Comparison of ENCODE assay signal across 8 mouse cellular contexts in the genomic region with DNA sequence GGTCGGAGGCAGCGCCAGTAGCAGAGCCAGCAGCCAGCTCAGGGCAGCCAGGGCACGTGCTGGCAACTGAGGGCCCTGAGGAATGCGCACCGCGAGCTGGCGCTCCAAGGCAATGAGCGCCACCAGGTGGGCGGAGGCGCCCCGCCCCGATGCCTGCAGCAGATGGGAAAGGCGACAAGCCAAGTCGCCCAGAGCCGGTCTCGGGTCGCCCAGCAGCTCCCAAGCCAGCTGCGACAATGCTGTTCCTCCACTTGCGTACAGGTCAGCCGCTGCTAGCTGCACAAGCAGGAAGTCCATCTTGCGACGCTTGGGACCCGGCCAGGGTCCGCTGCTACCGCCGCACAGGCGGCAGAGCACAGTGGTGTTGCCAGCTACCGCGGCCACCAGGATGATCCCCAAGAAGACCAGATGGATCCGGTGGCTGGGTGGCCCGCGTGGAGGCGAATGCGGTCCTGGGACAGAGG. TPM values are rescaled to one million over a fixed set of nuclear protein-coding genes. Genes with fewer than 3 reads are reported as not detected.
DNase-seq lines count a peak whose midpoint lies in the region; ATAC-seq and TF ChIP-seq lines count a peak whose summit lies in the region.

No protein-coding gene starts in this region.

- TF ChIP-seq CTCF in heart, adult 2 months (IDR thresholded peaks at IDR 0.05): peak; percentile 75
- peak; percentile 50; the same call in 1 of the 2 replicates for TF ChIP-seq CTCF in kidney, adult 2 months (conservative IDR thresholded peaks at IDR 0.05; ENCODE audit: insufficient read depth, insufficient read length, low read depth, low read length)

- H3K9ac ChIP-seq in embryonic facial prominence, embryonic 13.5 days: peak overlapping the region; percentile 54
- H3K9ac ChIP-seq in heart, adult 2 months (ENCODE audit: low read depth, low read length): peak overlapping the region; percentile 8
- peak overlapping the region; percentile 52; the same call in 1 of the 2 replicates for H3K9ac ChIP-seq in limb, embryonic 12.5 days (replicated peaks)
- H3K9ac ChIP-seq in midbrain, embryonic 13.5 days (replicated peaks): peak overlapping the region; percentile 69

- H3K4me2 ChIP-seq in embryonic facial prominence, embryonic 13.5 days: peak overlapping the region; percentile 97
- peak overlapping the region; percentile 97 for H3K4me2 ChIP-seq in limb, embryonic 12.5 days
- H3K4me2 ChIP-seq in midbrain, embryonic 13.5 days (replicated peaks): peak overlapping the region; percentile 99

- H3K36me3 ChIP-seq in embryonic facial prominence, embryonic 13.5 days: no peaks in the 10 kb centered on the region
- no peaks in the 10 kb centered on the region for H3K36me3 ChIP-seq in heart, adult 2 months (ENCODE audit: control insufficient read depth, insufficient read depth, low read length)
- no peaks in the 10 kb centered on the region for H3K36me3 ChIP-seq in kidney, adult 2 months (ENCODE audit: control insufficient read depth, insufficient read depth, low read length)
- no peaks in the 10 kb centered on the region for H3K36me3 ChIP-seq in limb, embryonic 12.5 days
- no peaks in the 10 kb centered on the region for H3K36me3 ChIP-seq in midbrain, embryonic 13.5 days

- no peaks in the 10 kb centered on the region for H3K9me3 ChIP-seq in embryonic facial prominence, embryonic 13.5 days
- no peaks in the 10 kb centered on the region for H3K9me3 ChIP-seq in limb, embryonic 12.5 days
- H3K9me3 ChIP-seq in midbrain, embryonic 13.5 days: no peaks in the 10 kb centered on the region

- H3K27me3 ChIP-seq in embryonic facial prominence, embryonic 13.5 days: peaks cover 66% of the 10 kb centered on the region
- peaks cover 3% of the 10 kb centered on the region; the same call in 1 of the 2 replicates for H3K27me3 ChIP-seq in heart, adult 2 months (ENCODE audit: control insufficient read depth, insufficient read depth, low read length)
- no peaks in the 10 kb centered on the region for H3K27me3 ChIP-seq in kidney, adult 2 months (replicated peaks; ENCODE audit: control insufficient read depth, insufficient read depth, low read length)
- peaks cover 56% of the 10 kb centered on the region for H3K27me3 ChIP-seq in limb, embryonic 12.5 days
- peaks cover 51% of the 10 kb centered on the region for H3K27me3 ChIP-seq in midbrain, embryonic 13.5 days

- no peak overlapping the region for H3K27ac ChIP-seq in embryonic facial prominence, embryonic 13.5 days
- no peak overlapping the region for H3K27ac ChIP-seq in heart, adult 2 months
- no peak overlapping the region for H3K27ac ChIP-seq in kidney, adult 2 months (ENCODE audit: insufficient read depth, low read depth, low read length)
- H3K27ac ChIP-seq in limb, embryonic 12.5 days: no peak overlapping the region
- no peak overlapping the region for H3K27ac ChIP-seq in midbrain, embryonic 13.5 days

- no peak for TF ChIP-seq POLR2A in heart, adult 2 months (IDR thresholded peaks at IDR 0.05; ENCODE audit: insufficient read depth, low read depth, low read length)
- no peak for TF ChIP-seq POLR2A in kidney, adult 2 months (IDR thresholded peaks at IDR 0.05; ENCODE audit: low read depth, low read length)

- no peak for TF ChIP-seq EP300 in heart, adult 2 months (IDR thresholded peaks at IDR 0.05; ENCODE audit: insufficient read depth, low read depth, low read length)

- ATAC-seq in embryonic facial prominence, embryonic 13.5 days (ENCODE audit: insufficient number of reproducible peaks, insufficient read depth, low FRiP score, low TSS enrichment, low read depth): peak; percentile 72
- ATAC-seq in limb, embryonic 12.5 days (ENCODE audit: insufficient number of reproducible peaks, insufficient read depth, low FRiP score, low TSS enrichment, low read depth): peak; percentile 85
- peak; percentile 94 for ATAC-seq in midbrain, embryonic 13.5 days

- DNase-seq in layer of hippocampus, adult 11-12 months (ENCODE audit: low spot score): peak; percentile 68
- no peak for DNase-seq in layer of hippocampus, adult 9-10 months (ENCODE audit: low spot score)
- DNase-seq in heart, adult 2 months: peak; percentile 76
- peak; percentile 87 for DNase-seq in kidney, adult 2 months
- DNase-seq in skeletal muscle tissue, adult 2 months (ENCODE audit: low read depth, low spot score): peak; percentile 21

- intact Hi-C loops in heart, adult 2 months (cut with DNase I): loop anchor here (2.0 to 5.0 kb wide), 3 partner anchors 31 to 114 kb away; a partner anchor contains a TSS

- under 1% methylated on average over 34 of the region's 34 CpGs for WGBS in embryonic facial prominence, embryonic 13.5 days
- WGBS in heart, adult 2 months: 2% methylated on average over 34 of the region's 34 CpGs
- WGBS in kidney, adult 2 months: under 1% methylated on average over 34 of the region's 34 CpGs
- WGBS in limb, embryonic 12.5 days: under 1% methylated on average over 34 of the region's 34 CpGs
- WGBS in midbrain, embryonic 13.5 days: under 1% methylated on average over 34 of the region's 34 CpGs

- peaks cover 17% of the 10 kb centered on the region for H3K4me1 ChIP-seq in embryonic facial prominence, embryonic 13.5 days
- peaks cover 3% of the 10 kb centered on the region for H3K4me1 ChIP-seq in heart, adult 2 months (ENCODE audit: control insufficient read depth, insufficient read depth, low read length)
- H3K4me1 ChIP-seq in kidney, adult 2 months (ENCODE audit: control insufficient read depth, insufficient read depth, low read length): peaks cover 3% of the 10 kb centered on the region; the same call in 1 of the 2 replicates
- peaks cover 16% of the 10 kb centered on the region for H3K4me1 ChIP-seq in limb, embryonic 12.5 days (replicated peaks)
- peaks cover 15% of the 10 kb centered on the region; the same call in 1 of the 2 replicates for H3K4me1 ChIP-seq in midbrain, embryonic 13.5 days (replicated peaks)

- H3K79me2 ChIP-seq in heart, adult 2 months (replicated peaks; ENCODE audit: control insufficient read depth, insufficient read depth, low read length): no peaks in the 10 kb centered on the region

- peak overlapping the region; percentile 50 for H3K4me3 ChIP-seq in embryonic facial prominence, embryonic 13.5 days
- peak overlapping the region; percentile 54 for H3K4me3 ChIP-seq in heart, adult 2 months
- peak overlapping the region; percentile 39 for H3K4me3 ChIP-seq in kidney, adult 2 months (ENCODE audit: insufficient read depth, low read depth, low read length)
- peak overlapping the region; percentile 56 for H3K4me3 ChIP-seq in limb, embryonic 12.5 days (replicated peaks)
- peak overlapping the region; percentile 64 for H3K4me3 ChIP-seq in midbrain, embryonic 13.5 days (replicated peaks)

RNA-seq across cellular contexts. Expression of a gene that starts 0.5 kb away (rescaled TPM):
- 0.12 TPM in 1 of 2 replicates, not detected in the other for polyA plus RNA-seq in embryonic facial prominence, embryonic 13.5 days (2015; fragmentation: Nextera tagmentation; extraction: Ambion mirVana)
- not detected for total RNA-seq in heart, adult 2 months (2021)
- polyA plus RNA-seq in heart, adult 2 months (2012; rRNA removed): not detected in 2 replicates
- 0.39 and 0.41 TPM in 2 replicates for polyA plus RNA-seq in kidney, adult 2 months (2012; rRNA removed)
- polyA plus RNA-seq in limb, embryonic 12.5 days (2016; fragmentation: Nextera tagmentation; extraction: Ambion mirVana): 0.21 TPM in 1 of 2 replicates, not detected in the other
- polyA plus RNA-seq in midbrain, embryonic 13.5 days (2015; fragmentation: Nextera tagmentation; extraction: Ambion mirVana): 1.1 and 1.3 TPM in 2 replicates

RNA-seq across cellular contexts. Expression of a gene that starts 37.8 kb away (rescaled TPM):
- 19.9 and 21.6 TPM in 2 replicates for polyA plus RNA-seq in embryonic facial prominence, embryonic 13.5 days (2015; fragmentation: Nextera tagmentation; extraction: Ambion mirVana)
- total RNA-seq in heart, adult 2 months (2021): 10 to 100 TPM; 10.9 to 14.9 TPM
- 4.4 and 8.4 TPM in 2 replicates for polyA plus RNA-seq in heart, adult 2 months (2012; rRNA removed)
- polyA plus RNA-seq in kidney, adult 2 months (2012; rRNA removed): 5.8 and 7.1 TPM in 2 replicates
- polyA plus RNA-seq in limb, embryonic 12.5 days (2016; fragmentation: Nextera tagmentation; extraction: Ambion mirVana): 21.5 and 22.4 TPM in 2 replicates
- 18.6 and 20.3 TPM in 2 replicates for polyA plus RNA-seq in midbrain, embryonic 13.5 days (2015; fragmentation: Nextera tagmentation; extraction: Ambion mirVana)

RNA-seq across cellular contexts. Expression of a gene that starts 42.2 kb away (rescaled TPM):
- 10.6 TPM in 2 replicates for polyA plus RNA-seq in embryonic facial prominence, embryonic 13.5 days (2015; fragmentation: Nextera tagmentation; extraction: Ambion mirVana)
- 1 to 10 TPM; 3.5 to 4.0 TPM for total RNA-seq in heart, adult 2 months (2021)
- 2.4 and 3.7 TPM in 2 replicates for polyA plus RNA-seq in heart, adult 2 months (2012; rRNA removed)
- 8.6 and 9.0 TPM in 2 replicates for polyA plus RNA-seq in kidney, adult 2 months (2012; rRNA removed)
- 7.8 and 9.0 TPM in 2 replicates for polyA plus RNA-seq in limb, embryonic 12.5 days (2016; fragmentation: Nextera tagmentation; extraction: Ambion mirVana)
- 4.8 and 5.1 TPM in 2 replicates for polyA plus RNA-seq in midbrain, embryonic 13.5 days (2015; fragmentation: Nextera tagmentation; extraction: Ambion mirVana)

RNA-seq across cellular contexts. Expression of a gene that starts 42.2 kb away (rescaled TPM):
- polyA plus RNA-seq in embryonic facial prominence, embryonic 13.5 days (2015; fragmentation: Nextera tagmentation; extraction: Ambion mirVana): 15.9 and 16.4 TPM in 2 replicates
- total RNA-seq in heart, adult 2 months (2021): 10 to 100 TPM; 10.3 to 11.1 TPM
- 5.0 and 9.6 TPM in 2 replicates for polyA plus RNA-seq in heart, adult 2 months (2012; rRNA removed)
- polyA plus RNA-seq in kidney, adult 2 months (2012; rRNA removed): 6.4 and 6.9 TPM in 2 replicates
- polyA plus RNA-seq in limb, embryonic 12.5 days (2016; fragmentation: Nextera tagmentation; extraction: Ambion mirVana): 18.6 and 22.4 TPM in 2 replicates
- 10.3 and 10.8 TPM in 2 replicates for polyA plus RNA-seq in midbrain, embryonic 13.5 days (2015; fragmentation: Nextera tagmentation; extraction: Ambion mirVana)

Comparison
In these comparisons a context has a peak if more than half of its experiments do, and no peak if none do; other contexts are left out.
1. H3K9ac ChIP-seq: peak in every context shown above with its lines; median percentile 69 in midbrain, embryonic 13.5 days; 54 in embryonic facial prominence, embryonic 13.5 days; 52 in limb, embryonic 12.5 days; 8 in heart, adult 2 months.